Mouse (Mus musculus): ENCODE measurements at regions not wholly inside any gene's neighbourhood (a gene's known extent, or its start where the extent isn't known, plus 50 kb on each side); places are given as distances from the start of the nearest gene placed in this dataset.

GRCm38 (mm10) chr2:105465630-105466029 lies 66.5 kb upstream of the Rcn1 start:
- TF ChIP-seq CTCF (IDR thresholded peaks at IDR 0.05; ENCODE audit: low read depth), result no peak
- no peak for TF ChIP-seq EP300 (IDR thresholded peaks at IDR 0.05; ENCODE audit: low read depth)
